ENCODE assay signal across 27 mouse cellular contexts in genomic region chr1:43589910-43590309, GRCm38 (mm10).
DNase-seq lines count a peak whose midpoint lies in the region; ATAC-seq and TF ChIP-seq lines count a peak whose summit lies in the region.
"Had no signal": no experiment of that assay in that cellular context is flagged by ENCODE, and none has a peak within 500 bp of the region (broad histone marks: within the 10 kb centered on the region; RNA-seq: fewer than 3 reads in every experiment).

No protein-coding gene starts in this region.

- no peak for TF ChIP-seq POLR2A in liver, adult 2 months (IDR thresholded peaks at IDR 0.05; ENCODE audit: extremely low read depth, insufficient read depth, low read length)
- TF ChIP-seq POLR2A in heart, adult 2 months (IDR thresholded peaks at IDR 0.05; ENCODE audit: insufficient read depth, low read depth, low read length): no peak

- H3K9ac ChIP-seq in liver, adult 2 months (ENCODE audit: low read depth, low read length): no peak overlapping the region
- H3K9ac ChIP-seq in heart, adult 2 months (ENCODE audit: low read depth, low read length): no peak overlapping the region
- H3K9ac ChIP-seq: forebrain, embryonic 13.5 days; heart, embryonic 13.5 days; hindbrain, embryonic 14.5 days had no signal

- peak; percentile 14 for DNase-seq in CD4-positive, CD25-positive, alpha-beta regulatory T cell, adult 2 months (ENCODE audit: low read depth, low spot score)
- DNase-seq in liver, adult 2 months (ENCODE audit: extremely low read depth, low read depth, low spot score): peak; percentile 1
- DNase-seq in liver (no peak), MN1 (ENCODE audit: low spot score) (no peak)
- no peak for DNase-seq in limb, embryonic 10.5 days (ENCODE audit: low spot score)
- no peak for DNase-seq in heart, adult 2 months
- DNase-seq: adrenal gland, postnatal 10 days; adrenal gland, postnatal 36 days; B cell, adult 2 months; cerebellum, adult 18-20 months; cerebellum, adult 9-10 months; cerebellum, postnatal 14 days; gastrocnemius, postnatal 25 days; heart, adult 18-20 months; heart, postnatal 14 days; heart, postnatal 4 days had no signal

- H3K27ac ChIP-seq in liver, adult 2 months (replicated peaks; ENCODE audit: insufficient read depth, low read depth, low read length): no peak overlapping the region
- peak overlapping the region; percentile 82; the same call in 1 of the 2 replicates for H3K27ac ChIP-seq in limb, embryonic 10.5 days
- H3K27ac ChIP-seq in heart, adult 2 months: no peak overlapping the region
- H3K27ac ChIP-seq: forebrain, embryonic 10.5 days; forebrain, embryonic 13.5 days; heart, embryonic 10.5 days; heart, embryonic 13.5 days; hindbrain, embryonic 14.5 days; hindbrain, postnatal 0 days had no signal

- 70% methylated on average over 2 of the region's 2 CpGs for WGBS in liver, adult 2 months
- 51% methylated on average over 2 of the region's 2 CpGs for WGBS in limb, embryonic 10.5 days
- 62% methylated on average over 2 of the region's 2 CpGs for WGBS in heart, adult 2 months

- no peaks in the 10 kb centered on the region for H3K27me3 ChIP-seq in liver, adult 2 months (ENCODE audit: control insufficient read depth, insufficient read depth, low read length)
- no peaks in the 10 kb centered on the region for H3K27me3 ChIP-seq in limb, embryonic 10.5 days (ENCODE audit: low read depth, poor library complexity, severe bottlenecking)
- H3K27me3 ChIP-seq in heart, adult 2 months (ENCODE audit: control insufficient read depth, insufficient read depth, low read length): no peaks in the 10 kb centered on the region
- H3K27me3 ChIP-seq: forebrain, embryonic 13.5 days; heart, embryonic 13.5 days; Patski had no signal

- no peak for TF ChIP-seq CTCF in liver, adult 2 months (IDR thresholded peaks at IDR 0.05; ENCODE audit: low read depth, low read length)
- no peak for TF ChIP-seq CTCF in heart, adult 2 months (IDR thresholded peaks at IDR 0.05)

- no peak for ATAC-seq in CD4-positive, CD25-positive, alpha-beta regulatory T cell, adult 4 months
- ATAC-seq: forebrain, embryonic 13.5 days; forebrain, embryonic 16.5 days; inflammation-experienced regulatory T-cells, adult 6 months; Patski had no signal

- intact Hi-C loops in heart, adult 2 months (cut with DNase I): no loop called here

- no peaks in the 10 kb centered on the region for H3K36me3 ChIP-seq in liver, adult 2 months (ENCODE audit: control insufficient read depth, insufficient read depth, low read length)
- H3K36me3 ChIP-seq in limb, embryonic 10.5 days: no peaks in the 10 kb centered on the region
- no peaks in the 10 kb centered on the region for H3K36me3 ChIP-seq in heart, adult 2 months (ENCODE audit: control insufficient read depth, insufficient read depth, low read length)
- H3K36me3 ChIP-seq: forebrain, embryonic 10.5 days; G1E; heart, embryonic 10.5 days; heart, embryonic 13.5 days had no signal

- no peaks in the 10 kb centered on the region for H3K9me3 ChIP-seq in limb, embryonic 10.5 days (replicated peaks)
- H3K9me3 ChIP-seq: forebrain, embryonic 10.5 days; forebrain, embryonic 13.5 days; G1E; heart, embryonic 10.5 days; heart, embryonic 13.5 days had no signal

- H3K4me1 ChIP-seq in liver, adult 2 months (ENCODE audit: control insufficient read depth, insufficient read depth, low read length): no peaks in the 10 kb centered on the region
- H3K4me1 ChIP-seq in limb, embryonic 10.5 days: peaks cover 18% of the 10 kb centered on the region
- no peaks in the 10 kb centered on the region for H3K4me1 ChIP-seq in heart, adult 2 months (ENCODE audit: control insufficient read depth, insufficient read depth, low read length)
- H3K4me1 ChIP-seq: heart, embryonic 10.5 days had no signal

- no peaks in the 10 kb centered on the region for H3K79me2 ChIP-seq in liver, adult 2 months (ENCODE audit: control insufficient read depth, insufficient read depth, low read length)
- H3K79me2 ChIP-seq in heart, adult 2 months (replicated peaks; ENCODE audit: control insufficient read depth, insufficient read depth, low read length): no peaks in the 10 kb centered on the region

- no peak for TF ChIP-seq EP300 in heart, adult 2 months (IDR thresholded peaks at IDR 0.05; ENCODE audit: insufficient read depth, low read depth, low read length)

- H3K4me3 ChIP-seq in liver, adult 2 months (ENCODE audit: insufficient read depth, low read depth, low read length): no peak overlapping the region
- H3K4me3 ChIP-seq in limb, embryonic 10.5 days: no peak overlapping the region
- H3K4me3 ChIP-seq in heart, adult 2 months: no peak overlapping the region
- H3K4me3 ChIP-seq: forebrain, embryonic 10.5 days; forebrain, embryonic 13.5 days; heart, embryonic 10.5 days; heart, embryonic 13.5 days had no signal

Comparison
In these comparisons a context has a peak if more than half of its experiments do, and no peak if none do; other contexts are left out.
1. DNase-seq: peak in CD4-positive, CD25-positive, alpha-beta regulatory T cell, adult 2 months (single experiment) and liver, adult 2 months (single experiment); none in liver (single experiment), limb, embryonic 10.5 days (single experiment), heart, adult 2 months (0 of 2) and MN1 (single experiment).